Mouse (Mus musculus) cerebellum, postnatal 14 days (tissue): ENCODE results near the gene Gdpgp1.

Experiments used
- DNase-seq, 2 experiments: peaks; one replicate each; pipeline ENCODE4 v3.0.0; 2021; ENCODE audit warnings: mixed read lengths in 2 of 2

Gdpgp1 gene

DNA sequence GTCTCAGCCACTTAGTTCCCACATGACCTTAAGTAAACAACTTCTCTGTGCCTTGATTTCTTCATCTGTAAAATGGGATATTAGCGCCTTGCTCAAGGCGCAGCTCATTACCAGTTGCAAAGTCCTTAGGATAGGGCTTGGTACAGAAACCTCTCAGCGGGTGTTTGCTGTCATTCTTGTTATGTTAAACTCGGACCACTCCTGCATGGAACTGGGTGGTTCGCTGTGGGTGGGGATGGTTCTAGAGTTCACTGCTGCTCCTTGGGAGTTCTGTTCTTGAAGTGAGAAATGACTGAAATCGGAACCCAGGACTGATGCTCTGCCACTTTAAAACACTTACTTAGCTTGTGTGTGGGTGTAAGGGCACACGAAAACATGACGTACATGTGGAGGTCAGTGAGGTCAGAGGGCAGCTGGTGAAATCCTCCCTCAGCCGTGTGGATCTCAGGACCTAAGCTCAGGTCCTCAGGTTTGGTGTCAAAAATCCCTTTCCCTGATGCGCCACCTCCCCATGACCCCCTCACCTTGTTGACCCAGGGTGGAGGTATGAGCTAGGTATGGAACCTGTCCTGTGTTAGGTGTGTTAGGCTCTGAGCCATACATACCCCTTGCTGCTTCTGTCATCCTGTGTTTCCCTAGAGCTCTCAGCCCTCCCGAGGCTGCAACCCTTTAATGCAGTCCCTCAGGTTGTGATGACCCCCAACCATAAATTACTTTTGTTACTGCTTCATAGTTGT is 32.6 kb upstream of the Gdpgp1 start:
- no peak for DNase-seq

DNA sequence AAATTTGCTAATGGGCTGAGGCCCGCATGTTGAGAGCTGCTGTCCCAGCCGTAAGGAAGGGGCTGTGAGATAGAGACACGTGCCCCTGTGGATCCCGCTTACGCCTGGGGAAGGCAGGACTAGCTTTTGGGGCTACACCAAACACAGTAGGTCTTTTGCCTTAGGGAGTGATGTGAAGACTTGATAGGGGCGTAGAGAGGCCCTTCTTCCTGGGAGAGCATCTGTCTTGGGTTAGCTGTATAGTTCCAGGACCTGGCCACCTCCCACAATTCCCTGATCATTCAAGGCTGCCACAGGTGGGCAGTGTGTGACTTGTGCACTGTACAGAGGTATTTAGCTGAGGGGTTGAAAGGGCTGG is 32.1 kb upstream of the Gdpgp1 start:
- DNase-seq = no peak

DNA sequence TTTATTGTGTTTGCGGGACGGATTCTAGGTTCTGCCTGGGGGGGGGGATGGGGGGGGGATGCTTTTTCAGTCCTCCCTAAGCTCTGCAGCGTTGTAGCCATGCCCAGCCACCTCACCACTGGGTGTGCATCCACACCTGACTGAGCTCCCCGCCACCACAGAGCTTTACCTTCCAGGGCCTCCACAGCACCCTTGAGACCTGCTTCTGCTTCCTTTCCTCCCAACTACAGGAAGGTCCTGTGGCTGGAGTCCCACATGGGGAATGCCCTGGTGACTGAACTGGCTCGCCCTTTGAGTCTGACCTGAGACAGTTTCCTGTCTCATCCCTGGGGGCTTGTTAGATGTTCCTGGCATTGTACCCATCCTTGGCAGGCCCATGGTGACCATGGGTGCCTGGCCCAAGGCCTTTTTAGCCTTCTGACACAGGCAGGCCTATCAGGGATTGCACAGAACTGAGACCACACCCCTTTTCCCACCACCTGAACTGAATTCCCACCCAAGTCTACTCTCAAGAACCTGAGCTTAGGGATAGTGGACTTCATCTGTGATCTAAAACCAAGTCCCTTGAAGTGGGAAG is 31.6 kb upstream of the Gdpgp1 start:
- DNase-seq = no peak

DNA sequence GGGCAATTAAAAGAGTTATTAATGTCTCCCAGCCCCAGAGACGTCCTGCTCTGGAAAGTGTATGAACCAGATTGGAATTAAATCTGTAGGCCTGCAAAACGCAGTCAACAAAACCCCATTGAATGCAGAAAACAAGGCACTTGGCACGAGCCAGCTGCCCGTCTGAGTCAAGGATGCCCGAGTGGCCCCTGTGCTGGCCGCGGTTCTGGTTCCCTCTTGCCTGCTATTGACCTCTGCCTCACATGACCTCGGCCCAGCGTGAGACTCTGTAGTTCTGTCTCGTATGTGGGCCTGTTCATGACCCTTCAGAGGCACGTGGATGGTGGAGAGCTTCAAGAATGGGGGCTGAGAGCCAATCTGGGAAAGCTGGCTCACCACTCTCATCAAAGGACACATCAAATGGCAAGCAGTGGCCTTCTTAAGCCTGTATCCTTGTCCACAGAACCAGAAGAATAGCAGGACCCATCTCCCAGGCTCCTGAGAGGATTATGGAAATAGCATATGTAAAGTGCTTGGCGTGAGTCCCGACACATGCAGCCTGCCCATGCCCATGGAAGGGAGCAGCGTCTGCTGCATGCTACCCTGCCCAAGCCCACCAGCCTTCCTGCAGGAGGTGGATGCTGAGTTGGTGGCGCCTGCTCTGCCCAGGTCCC is 30.7 kb upstream of the Gdpgp1 start:
- peak in 1 of 2 experiments; percentile 56 for DNase-seq

DNA sequence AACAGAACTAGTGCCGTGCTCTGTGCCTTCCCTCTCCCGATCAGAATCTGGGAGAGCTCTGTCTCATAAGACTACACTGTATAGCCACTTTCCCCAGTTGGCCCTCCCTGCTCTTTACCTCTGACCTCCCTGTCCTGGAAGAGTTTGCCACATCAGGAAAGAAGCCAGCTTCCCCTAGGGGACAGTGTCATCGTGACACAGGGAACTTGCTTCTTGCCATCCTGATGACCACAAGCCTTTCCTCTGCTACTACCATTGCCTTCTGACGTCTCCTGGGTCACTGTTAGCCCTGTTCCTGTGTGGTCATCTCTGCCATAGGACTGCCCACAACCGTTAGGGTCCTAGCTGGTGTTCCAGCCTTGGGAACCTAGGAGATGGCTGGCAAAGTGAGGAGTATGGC is 29.7 kb upstream of the Gdpgp1 start:
- no peak for DNase-seq

DNA sequence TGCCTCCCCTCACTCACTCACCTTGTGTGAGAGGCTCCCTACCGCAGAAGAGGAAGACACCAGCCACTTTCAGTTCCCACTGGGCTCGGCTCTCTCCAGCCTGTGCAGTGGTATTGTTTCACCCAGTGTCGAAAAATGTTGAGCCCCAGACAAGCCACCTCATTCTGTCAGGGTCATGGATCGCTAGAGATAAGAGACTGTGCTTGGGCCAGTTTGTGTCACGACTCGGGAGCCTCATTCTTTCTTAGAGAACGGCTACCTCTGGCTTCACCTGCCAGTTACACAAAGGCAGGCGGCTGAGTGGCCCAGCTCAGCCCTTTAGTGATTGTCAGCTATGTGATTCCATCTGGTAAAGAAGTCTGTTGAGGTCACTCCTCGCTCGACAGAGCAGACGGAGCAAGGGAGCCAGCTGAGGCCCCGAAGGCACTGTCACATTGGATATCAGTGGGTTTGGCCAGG is 29.0 kb upstream of the Gdpgp1 start:
- no peak for DNase-seq

DNA sequence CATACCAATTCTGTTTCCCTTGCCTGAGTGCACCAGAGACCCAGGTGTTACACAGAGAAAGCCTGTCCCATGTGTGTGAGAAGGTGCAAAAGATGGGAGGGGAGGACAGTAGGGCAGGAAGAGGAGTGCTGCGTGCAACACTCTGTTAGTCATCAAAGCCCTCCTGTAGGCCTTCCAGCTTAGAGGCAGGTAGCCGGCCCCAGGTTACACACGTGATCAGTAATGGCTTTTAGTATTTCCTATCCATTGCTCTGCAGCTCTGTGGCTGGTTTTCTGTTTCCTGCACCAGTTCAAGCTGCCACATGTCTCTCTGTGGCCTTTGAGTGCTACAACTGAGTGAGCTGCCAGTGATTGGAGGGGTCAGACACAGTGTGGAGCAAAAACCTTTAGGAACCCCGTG is 28.3 kb upstream of the Gdpgp1 start:
- no peak for DNase-seq

DNA sequence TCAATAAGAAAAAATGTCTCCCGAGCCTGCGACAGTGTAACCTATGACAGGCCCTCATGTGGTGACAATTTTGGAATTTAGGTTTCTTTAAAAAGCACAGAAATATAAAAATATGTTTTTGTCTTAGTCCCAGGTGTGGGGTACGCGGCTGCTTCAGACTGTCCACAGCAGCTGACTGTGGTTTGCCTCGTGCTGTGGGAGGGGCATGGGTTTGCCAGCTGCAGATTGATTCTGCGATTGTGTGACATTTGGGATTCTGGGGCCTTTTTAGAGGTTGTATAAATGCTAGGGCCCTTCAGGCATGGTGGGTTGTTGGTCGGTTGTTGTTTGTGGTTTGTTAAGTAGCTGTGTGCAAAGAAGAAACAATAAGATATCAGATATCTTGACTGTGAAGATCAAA is 27.7 kb upstream of the Gdpgp1 start:
- no peak for DNase-seq

DNA sequence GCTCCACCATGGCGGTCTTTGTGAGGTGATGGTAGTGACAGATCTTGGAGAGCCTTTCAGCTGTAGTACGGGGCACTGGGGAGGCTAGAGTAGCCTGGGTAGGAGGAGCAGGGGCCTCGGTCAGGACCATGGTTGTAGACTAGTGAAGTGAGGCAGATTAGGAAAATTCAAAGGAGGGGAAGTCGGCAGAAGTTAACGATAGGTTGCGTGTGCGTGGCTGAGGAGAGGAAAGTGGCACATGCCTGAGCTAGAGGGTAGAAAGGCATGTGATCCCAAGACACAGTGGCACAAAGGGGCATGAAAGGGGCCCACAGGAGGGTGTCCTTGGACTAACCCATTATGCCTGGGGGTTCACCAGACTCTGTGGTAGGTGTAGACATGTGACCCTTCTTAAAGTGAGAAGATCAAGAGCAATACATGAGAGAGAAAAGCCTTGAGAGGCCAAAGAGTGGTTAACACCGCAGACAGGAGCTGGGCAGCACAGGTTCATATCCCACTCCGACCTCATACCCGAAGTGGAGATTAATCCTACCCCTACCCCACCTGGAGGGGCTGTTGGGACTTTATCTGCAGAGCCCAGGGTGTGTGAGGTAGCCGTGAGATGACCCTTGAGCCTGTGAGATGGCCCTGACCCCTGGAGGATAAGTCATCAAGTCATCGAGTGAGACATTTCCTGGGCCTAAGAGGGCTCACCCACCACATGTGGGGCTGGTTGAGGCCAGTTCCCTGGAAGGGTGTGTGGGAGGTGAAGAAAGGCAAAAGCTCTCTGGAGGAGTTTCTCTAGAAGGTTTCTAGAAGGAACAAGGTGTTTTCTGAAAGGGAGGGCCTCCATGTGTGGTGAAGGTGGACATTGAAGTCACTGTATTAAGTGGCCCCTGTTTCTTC is 26.7 kb upstream of the Gdpgp1 start:
- DNase-seq = no peak

DNA sequence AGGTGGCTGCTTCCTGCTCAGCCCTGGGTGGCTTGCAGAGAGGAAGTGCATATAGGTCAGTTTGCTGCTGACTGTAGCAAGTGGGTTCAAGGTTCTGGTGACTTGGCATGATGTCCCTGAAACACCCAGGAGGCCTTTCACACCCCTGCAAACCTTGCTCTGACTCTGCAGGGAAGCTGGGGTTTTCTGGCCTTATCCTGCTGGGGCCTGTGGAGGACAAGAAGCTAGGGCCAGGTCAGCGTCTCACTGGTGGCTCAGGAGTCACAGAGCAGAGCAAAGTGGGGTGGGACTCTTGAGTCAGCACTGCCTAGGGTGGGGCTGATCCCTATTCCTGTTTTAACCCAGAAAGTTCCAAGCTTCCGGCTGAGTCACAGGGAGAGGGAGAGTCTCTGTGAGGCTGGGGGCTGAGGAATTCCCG is 25.3 kb upstream of the Gdpgp1 start:
- DNase-seq = no peak

DNA sequence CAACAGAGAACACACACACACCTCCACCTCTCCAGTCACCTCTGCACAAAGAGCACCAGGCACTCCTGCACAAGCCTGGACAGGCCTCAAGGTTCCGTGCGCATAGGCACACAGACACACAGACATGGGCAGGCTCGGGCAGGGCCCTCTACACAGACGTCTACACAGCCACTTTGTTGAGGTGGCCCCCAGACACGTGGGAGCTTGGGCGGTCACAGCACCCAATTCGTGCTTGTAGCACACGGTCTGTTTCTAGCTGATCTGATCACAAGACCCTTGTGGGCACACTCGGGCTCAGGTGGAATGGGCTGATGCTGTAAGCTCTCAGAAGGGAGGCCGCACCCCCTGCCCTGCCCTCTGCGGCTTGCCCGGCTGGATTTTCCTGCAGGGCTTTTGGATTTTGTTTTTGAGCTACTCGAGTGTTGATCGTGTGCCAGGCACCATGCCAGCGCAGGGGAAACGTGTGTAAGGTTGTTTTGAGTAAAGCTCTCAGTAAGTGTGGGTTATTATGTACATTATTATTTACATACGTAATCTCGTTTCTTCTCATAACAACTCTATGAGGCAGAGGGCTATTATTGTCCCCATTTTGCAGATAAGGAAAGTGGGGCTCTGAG is 24.5 kb upstream of the Gdpgp1 start:
- DNase-seq = no peak

DNA sequence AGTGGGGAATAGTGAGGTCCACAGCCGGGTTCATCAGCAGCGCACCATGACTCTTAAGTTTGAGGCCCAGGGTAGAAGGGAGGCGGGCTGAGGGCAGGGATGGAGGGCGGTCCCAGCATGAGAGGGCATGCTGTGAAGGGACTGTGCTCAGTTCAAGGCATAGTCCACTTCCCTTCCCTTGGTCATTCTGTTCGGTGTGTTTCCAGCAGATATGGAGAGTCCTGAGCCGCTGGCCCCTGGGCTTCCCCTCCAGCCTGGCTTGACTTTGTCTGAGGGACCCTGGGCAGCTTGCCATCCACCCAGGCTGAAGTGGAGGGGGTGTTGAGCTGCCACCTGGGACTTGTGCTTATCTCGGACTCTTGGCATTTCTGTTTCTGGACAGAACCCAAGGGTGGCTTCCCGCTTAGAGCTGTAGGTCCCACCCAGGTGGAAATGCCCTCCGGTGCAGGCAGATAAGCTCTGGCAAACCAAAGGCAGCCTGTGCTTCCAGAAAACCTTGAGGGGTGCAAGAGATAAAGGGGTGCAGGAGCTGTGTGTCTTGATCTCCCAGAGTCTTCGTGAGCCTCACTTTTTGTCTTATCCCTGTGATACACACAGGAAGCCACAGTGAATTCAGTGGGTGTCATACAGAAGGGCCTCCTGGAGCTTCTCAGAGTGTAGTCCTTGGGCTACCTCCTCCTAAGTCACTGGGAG is 23.8 kb upstream of the Gdpgp1 start:
- DNase-seq = peak in 1 of 2 experiments; percentile 38

DNA sequence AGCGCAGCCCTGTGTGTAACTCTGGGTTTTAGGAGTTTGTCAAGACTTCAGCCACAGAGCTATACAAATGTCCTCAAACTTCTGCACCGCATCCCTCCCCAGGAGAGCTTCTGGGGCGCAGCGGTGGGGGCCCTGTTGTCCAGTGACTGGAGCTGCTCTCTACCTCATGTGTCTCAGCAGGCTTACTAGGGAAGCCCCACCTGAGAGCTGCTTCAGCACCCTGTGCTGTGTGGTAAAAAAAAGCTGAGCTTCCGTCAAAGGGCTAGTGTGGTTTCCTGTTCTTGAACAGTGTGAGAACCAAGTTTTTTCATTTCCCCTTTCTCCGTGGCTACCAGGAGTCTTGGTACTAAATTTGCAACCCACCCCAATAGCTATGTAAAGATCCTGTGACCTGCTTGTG is 23.0 kb upstream of the Gdpgp1 start:
- no peak for DNase-seq

DNA sequence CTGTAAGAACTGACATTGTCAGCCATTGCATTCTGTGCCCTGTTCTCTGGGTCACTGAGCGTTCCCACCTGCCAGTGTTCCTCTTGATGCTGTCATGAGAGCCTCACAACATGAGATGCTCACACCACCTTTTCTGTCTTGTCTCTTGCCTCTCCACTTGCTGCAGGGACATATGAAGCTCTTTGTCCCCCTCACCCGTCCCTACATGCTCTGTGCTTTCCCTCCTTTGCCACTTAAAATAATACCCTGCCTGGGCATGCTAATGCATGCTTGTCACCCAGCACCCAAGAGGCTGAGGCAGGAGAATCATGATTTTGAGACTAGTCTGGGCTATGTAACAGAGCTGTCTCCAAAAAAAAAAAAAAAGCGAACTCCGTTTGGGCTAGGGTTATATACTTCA is 21.7 kb upstream of the Gdpgp1 start:
- no peak for DNase-seq

DNA sequence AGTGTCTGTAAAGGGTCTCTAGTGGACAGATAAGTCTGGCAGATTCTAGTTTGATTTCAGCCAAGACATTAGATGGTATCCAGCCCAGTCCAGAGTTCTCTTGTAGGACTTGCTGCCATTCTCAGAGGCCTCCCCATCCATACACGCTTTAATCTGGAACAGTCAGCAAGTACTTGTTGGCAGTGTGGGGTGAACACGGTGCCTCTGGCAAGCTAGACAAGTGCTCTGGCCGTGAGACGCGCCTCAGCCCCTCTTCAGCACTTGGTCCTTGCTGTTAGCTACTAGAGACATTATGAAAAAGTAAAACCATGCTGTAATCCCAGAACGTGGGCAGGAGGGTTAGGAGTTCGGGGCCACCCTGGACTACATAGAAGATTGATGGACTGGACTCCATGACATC is 19.1 kb upstream of the Gdpgp1 start:
- DNase-seq = no peak

DNA sequence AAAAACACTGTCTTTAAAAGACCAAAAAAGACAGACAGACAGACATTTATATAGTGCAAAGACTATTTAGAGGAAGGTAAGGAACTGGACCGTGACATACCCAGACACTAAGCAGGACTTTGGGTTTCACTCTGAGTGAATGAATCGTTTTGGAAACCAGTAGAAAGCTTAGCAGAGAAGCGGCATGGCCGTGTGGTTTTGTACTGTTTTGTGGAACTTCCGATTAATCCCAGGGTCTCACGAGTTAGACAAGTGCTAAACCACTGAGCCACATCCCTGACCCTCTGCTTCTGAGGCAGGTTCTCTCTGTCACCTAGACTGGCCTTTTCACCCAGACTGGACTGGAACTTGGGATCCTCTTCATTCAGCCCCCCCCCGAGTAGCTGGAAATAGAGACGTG is 18.2 kb upstream of the Gdpgp1 start:
- DNase-seq = no peak

DNA sequence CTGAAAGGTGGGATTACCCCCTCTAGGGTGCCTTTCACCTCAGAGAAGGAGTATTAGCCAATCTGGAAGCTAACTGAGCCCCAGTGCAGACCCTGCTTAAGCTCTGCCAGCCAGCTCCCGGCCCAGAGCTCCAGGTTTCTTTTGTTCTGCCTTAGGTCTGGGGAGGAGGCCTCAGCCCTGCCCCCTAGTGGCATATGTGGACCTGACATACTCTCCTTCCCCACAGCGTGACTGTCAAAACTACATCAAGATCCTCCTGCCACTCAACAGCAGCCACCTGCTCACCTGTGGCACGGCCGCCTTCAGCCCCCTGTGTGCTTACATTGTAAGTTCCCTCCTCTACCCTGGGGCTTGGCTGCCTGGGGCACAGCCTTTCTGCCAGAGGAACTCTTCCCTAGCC is 17.3 kb upstream of the Gdpgp1 start:
- peak; percentile 90 to 92 for DNase-seq

DNA sequence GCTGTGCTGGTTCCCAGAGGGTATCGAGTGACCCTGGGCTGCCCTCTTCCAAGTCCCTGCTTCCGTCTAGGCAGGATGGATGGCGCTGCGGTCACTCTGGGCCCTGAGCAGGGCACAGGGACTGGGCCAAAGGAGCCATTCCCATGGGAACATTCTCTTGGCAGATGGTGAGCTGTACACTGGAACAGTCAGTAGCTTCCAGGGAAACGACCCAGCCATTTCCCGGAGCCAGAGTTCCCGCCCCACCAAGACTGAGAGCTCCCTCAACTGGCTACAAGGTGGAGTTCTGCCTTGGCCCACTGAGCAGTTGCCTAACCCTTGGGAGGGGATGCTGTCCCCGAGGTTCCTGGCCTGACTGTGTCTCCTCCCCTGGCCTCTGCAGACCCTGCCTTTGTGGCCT is 16.1 kb upstream of the Gdpgp1 start:
- DNase-seq = peak; percentile 61 to 64

DNA sequence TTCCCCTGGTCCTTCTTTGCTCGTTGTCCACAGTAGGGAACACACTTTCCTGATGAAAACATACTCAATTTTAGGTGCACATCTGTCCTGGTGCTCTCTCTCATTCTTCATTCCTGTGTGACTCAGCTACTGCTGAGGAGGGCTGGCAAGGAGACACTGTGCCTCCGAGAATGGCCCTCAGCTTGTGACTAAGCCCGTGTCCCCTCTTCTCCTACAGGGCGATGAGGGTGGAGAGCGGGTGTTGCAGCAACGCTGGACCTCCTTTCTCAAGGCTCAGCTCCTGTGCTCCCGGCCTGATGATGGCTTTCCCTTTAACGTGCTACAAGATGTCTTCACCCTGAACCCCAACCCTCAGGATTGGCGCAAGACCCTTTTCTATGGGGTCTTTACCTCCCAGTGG is 14.0 kb upstream of the Gdpgp1 start:
- DNase-seq = no peak

DNA sequence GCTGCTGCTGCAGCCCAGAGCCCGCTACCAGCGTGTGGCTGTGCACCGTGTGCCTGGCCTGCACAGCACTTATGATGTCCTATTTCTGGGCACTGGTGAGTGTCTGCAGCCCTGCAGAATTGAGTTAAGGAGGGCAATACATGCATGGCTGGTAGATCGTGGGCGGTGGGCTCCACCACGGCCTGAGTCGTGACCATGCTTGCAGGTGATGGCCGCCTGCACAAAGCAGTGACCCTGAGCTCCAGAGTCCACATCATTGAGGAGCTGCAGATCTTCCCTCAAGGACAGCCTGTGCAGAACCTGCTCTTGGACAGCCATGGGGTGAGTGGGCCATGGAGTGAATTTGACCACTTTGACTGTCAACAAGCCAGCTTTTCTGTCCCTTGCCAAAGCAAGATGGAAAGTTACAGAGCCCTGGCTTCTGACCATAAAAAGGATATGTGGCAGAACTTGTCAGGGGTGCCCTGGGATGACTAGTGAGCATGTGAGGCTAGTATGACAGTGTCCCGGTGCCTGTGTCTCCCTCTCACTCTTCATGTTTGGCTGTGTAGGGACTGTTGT is 12.3 kb upstream of the Gdpgp1 start:
- DNase-seq = no peak

DNA sequence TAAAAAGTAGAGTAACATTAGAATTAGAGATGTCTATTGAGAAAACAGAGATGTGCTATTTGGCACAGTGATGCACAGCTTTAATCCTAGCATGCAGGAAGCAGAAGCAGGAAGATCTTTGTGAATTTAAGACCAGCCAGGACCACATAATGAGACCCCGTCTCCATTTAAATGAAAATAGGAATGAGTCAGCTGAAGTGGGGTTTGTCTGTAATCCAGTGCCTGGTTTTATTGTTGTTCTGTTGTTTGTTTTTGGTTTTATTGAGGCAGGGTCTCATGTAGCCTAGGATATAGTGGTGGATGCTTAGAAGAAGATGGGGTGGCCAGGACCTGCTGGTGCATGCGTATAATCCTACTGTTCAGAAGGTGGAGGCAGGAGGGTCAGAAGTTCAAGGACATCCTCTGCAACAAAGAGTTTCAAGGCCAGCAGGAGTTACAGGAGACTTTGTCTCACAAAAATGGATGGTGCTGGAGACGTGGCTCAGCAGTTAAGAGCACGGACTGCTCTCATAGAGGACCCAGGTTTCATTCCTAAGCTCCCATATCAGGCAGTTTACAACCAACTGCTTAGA is 11.4 kb upstream of the Gdpgp1 start:
- no peak for DNase-seq

DNA sequence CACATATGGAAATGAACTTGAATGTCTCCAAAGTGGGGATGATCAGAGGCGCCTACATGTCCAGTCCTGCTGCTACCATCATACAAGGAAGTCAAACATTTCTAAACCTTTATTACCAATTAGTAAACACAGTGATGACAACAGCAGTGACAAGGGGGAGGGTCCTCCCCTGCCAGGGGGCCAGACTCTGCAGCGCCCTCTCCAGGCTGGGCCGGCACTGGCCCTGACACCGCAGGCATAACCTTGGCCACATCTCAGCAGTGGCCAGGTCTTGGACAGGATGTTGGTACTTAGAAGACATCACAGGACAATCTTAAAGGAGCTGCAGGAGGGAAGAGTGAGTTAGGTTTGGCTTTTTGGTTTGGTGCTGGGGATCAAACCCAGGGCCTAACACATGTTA is 5.6 kb upstream of the Gdpgp1 start:
- no peak for DNase-seq
